Mouse (Mus musculus): ENCODE results near the gene Meaf6.

DNA sequence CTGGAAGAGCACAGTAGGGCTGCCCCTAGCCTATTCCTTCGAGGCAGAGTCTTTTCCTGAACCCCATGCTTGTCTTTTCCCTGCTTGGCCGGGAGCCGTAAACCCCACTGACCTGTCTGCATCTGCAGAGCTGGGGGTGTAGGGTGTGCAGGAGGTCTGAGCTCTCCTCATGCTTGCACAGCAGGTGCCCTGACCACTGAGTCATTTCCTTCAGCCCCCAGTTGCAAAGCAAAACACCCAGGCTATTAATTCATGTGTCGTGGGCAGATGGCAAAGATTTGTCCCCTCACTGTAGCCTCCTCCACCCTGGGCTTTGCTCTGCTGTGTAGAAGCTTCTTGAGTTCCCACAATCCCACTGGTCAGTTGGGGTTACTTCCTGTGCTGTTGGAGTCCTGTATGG is 12.5 kb downstream of the Meaf6 start:
- no peak for TF ChIP-seq CTCF (IDR thresholded peaks at IDR 0.05; ENCODE audit: borderline replicate concordance, extremely low read depth, insufficient read depth, insufficient read length)
- TF ChIP-seq POLR2A (IDR thresholded peaks at IDR 0.05; ENCODE audit: borderline replicate concordance, extremely low read depth, insufficient read depth, insufficient read length, poor library complexity, severe bottlenecking), result no peak
